Mouse (Mus musculus): ENCODE measurements around the gene 4931409K22Rik. TPM values are rescaled to one million over a fixed set of nuclear protein-coding genes. Genes with fewer than 3 reads are reported as not detected.

4931409K22Rik gene
- polyA plus RNA-seq, 1 experiment, result 0.14 TPM

- 81% methylated on average over 22 of the region's 22 CpGs for WGBS
- H3K27ac ChIP-seq (ENCODE audit: insufficient read depth, low read depth, low read length), result no peak overlapping the region
These were observed 16.9 kb downstream of the 4931409K22Rik start for GRCm38 (mm10) chr5:24539571-24540296.

GRCm38 (mm10) chr5:24537618-24538017 is 19.0 kb downstream of the 4931409K22Rik start:
- WGBS, result 57% methylated on average over 16 of the region's 16 CpGs
- Histone ChIP-seq H3K36me3 (ENCODE audit: control insufficient read depth, insufficient read depth, low read length) (no peaks in the 10 kb centered on the region), H3K4me1 (ENCODE audit: control insufficient read depth, insufficient read depth, low read length) (no peaks in the 10 kb centered on the region), H3K4me3 (ENCODE audit: insufficient read depth, low read depth, low read length) (no peak overlapping the region), H3K27me3 (replicated peaks; ENCODE audit: control insufficient read depth, insufficient read depth, low read length) (no peaks in the 10 kb centered on the region), H3K27ac (ENCODE audit: insufficient read depth, low read depth, low read length) (no peak overlapping the region)
- no peak for TF ChIP-seq POLR2A (IDR thresholded peaks at IDR 0.05; ENCODE audit: low read depth, low read length)
- no peak for TF ChIP-seq CTCF (conservative IDR thresholded peaks at IDR 0.05; ENCODE audit: insufficient read depth, insufficient read length, low read depth, low read length)
- DNase-seq, result no peak

More at GRCm38 (mm10) chr5:24539571-24540296, 16.9 kb downstream of the 4931409K22Rik start:
- Histone ChIP-seq H3K4me1 (ENCODE audit: control insufficient read depth, insufficient read depth, low read length) (no peaks in the 10 kb centered on the region), H3K36me3 (ENCODE audit: control insufficient read depth, insufficient read depth, low read length) (no peaks in the 10 kb centered on the region), H3K27me3 (replicated peaks; ENCODE audit: control insufficient read depth, insufficient read depth, low read length) (no peaks in the 10 kb centered on the region), H3K4me3 (ENCODE audit: insufficient read depth, low read depth, low read length) (no peak overlapping the region)
- no peak for DNase-seq
- no peak for TF ChIP-seq POLR2A (IDR thresholded peaks at IDR 0.05; ENCODE audit: low read depth, low read length)
- no peak for TF ChIP-seq CTCF (conservative IDR thresholded peaks at IDR 0.05; ENCODE audit: insufficient read depth, insufficient read length, low read depth, low read length)

- whole genome bisulfite sequencing, result 79% methylated on average over 5 of the region's 5 CpGs
- H3K27ac ChIP-seq (ENCODE audit: insufficient read depth, low read depth, low read length), result no peak overlapping the region
- H3K36me3 ChIP-seq (ENCODE audit: control insufficient read depth, insufficient read depth, low read length), result no peaks in the 10 kb centered on the region
- H3K27me3 ChIP-seq (replicated peaks; ENCODE audit: control insufficient read depth, insufficient read depth, low read length), result no peaks in the 10 kb centered on the region
- TF ChIP-seq CTCF (conservative IDR thresholded peaks at IDR 0.05; ENCODE audit: insufficient read depth, insufficient read length, low read depth, low read length) (no peak), POLR2A (IDR thresholded peaks at IDR 0.05; ENCODE audit: low read depth, low read length) (no peak)
- no peaks in the 10 kb centered on the region for H3K4me1 ChIP-seq (ENCODE audit: control insufficient read depth, insufficient read depth, low read length)
- no peak for DNase-seq
- H3K4me3 ChIP-seq (ENCODE audit: insufficient read depth, low read depth, low read length), result no peak overlapping the region
These were observed 20.1 kb downstream of the 4931409K22Rik start for GRCm38 (mm10) chr5:24536511-24536910.

- Histone ChIP-seq H3K36me3 (ENCODE audit: control insufficient read depth, insufficient read depth, low read length) (no peaks in the 10 kb centered on the region), H3K27me3 (replicated peaks; ENCODE audit: control insufficient read depth, insufficient read depth, low read length) (no peaks in the 10 kb centered on the region), H3K4me3 (ENCODE audit: insufficient read depth, low read depth, low read length) (no peak overlapping the region), H3K4me1 (ENCODE audit: control insufficient read depth, insufficient read depth, low read length) (no peaks in the 10 kb centered on the region), H3K27ac (ENCODE audit: insufficient read depth, low read depth, low read length) (no peak overlapping the region)
- TF ChIP-seq POLR2A (IDR thresholded peaks at IDR 0.05; ENCODE audit: low read depth, low read length) (no peak), CTCF (conservative IDR thresholded peaks at IDR 0.05; ENCODE audit: insufficient read depth, insufficient read length, low read depth, low read length) (no peak)
- 62% methylated on average over 3 of the region's 3 CpGs for WGBS
- DNase-seq, result peak; percentile 17
These were observed 20.9 kb downstream of the 4931409K22Rik start for GRCm38 (mm10) chr5:24535731-24536130.

GRCm38 (mm10) chr5:24534292-24534691 is 22.3 kb downstream of the 4931409K22Rik start:
- Histone ChIP-seq H3K4me3 (ENCODE audit: insufficient read depth, low read depth, low read length) (no peak overlapping the region), H3K36me3 (ENCODE audit: control insufficient read depth, insufficient read depth, low read length) (no peaks in the 10 kb centered on the region), H3K27me3 (replicated peaks; ENCODE audit: control insufficient read depth, insufficient read depth, low read length) (no peaks in the 10 kb centered on the region), H3K4me1 (ENCODE audit: control insufficient read depth, insufficient read depth, low read length) (no peaks in the 10 kb centered on the region), H3K27ac (ENCODE audit: insufficient read depth, low read depth, low read length) (no peak overlapping the region)
- WGBS, result 54% methylated on average over 5 of the region's 5 CpGs
- no peak for TF ChIP-seq POLR2A (IDR thresholded peaks at IDR 0.05; ENCODE audit: low read depth, low read length)
- TF ChIP-seq CTCF (conservative IDR thresholded peaks at IDR 0.05; ENCODE audit: insufficient read depth, insufficient read length, low read depth, low read length), result peak; percentile 23; the same call in 1 of the 2 replicates
- DNase-seq, result no peak

DNA sequence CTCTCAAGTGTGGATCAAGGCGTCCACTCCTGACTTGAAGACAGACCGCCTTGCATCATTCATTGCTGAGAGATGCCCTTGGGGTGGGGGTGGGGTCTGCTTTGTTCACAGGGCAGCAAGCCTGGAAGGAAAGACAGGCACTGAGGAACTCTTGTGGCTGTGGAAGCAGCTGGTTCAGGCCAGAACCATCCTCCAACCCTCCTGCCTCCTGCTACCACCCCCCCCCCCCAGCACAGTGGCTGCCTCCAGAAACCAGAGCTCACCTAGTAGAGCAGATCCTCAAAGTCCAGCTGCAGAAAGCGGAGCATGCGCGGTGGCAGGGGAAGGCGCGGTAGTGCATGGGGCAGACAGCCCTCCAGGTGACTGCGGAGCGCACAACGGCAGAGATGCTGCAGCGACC is 23.2 kb downstream of the 4931409K22Rik start:
- Histone ChIP-seq H3K27ac (ENCODE audit: insufficient read depth, low read depth, low read length) (no peak overlapping the region), H3K36me3 (ENCODE audit: control insufficient read depth, insufficient read depth, low read length) (no peaks in the 10 kb centered on the region), H3K4me3 (ENCODE audit: insufficient read depth, low read depth, low read length) (no peak overlapping the region), H3K4me1 (ENCODE audit: control insufficient read depth, insufficient read depth, low read length) (no peaks in the 10 kb centered on the region), H3K27me3 (replicated peaks; ENCODE audit: control insufficient read depth, insufficient read depth, low read length) (no peaks in the 10 kb centered on the region)
- 74% methylated on average over 11 of the region's 11 CpGs for WGBS
- TF ChIP-seq CTCF (conservative IDR thresholded peaks at IDR 0.05; ENCODE audit: insufficient read depth, insufficient read length, low read depth, low read length), result no peak
- DNase-seq, result no peak

DNA sequence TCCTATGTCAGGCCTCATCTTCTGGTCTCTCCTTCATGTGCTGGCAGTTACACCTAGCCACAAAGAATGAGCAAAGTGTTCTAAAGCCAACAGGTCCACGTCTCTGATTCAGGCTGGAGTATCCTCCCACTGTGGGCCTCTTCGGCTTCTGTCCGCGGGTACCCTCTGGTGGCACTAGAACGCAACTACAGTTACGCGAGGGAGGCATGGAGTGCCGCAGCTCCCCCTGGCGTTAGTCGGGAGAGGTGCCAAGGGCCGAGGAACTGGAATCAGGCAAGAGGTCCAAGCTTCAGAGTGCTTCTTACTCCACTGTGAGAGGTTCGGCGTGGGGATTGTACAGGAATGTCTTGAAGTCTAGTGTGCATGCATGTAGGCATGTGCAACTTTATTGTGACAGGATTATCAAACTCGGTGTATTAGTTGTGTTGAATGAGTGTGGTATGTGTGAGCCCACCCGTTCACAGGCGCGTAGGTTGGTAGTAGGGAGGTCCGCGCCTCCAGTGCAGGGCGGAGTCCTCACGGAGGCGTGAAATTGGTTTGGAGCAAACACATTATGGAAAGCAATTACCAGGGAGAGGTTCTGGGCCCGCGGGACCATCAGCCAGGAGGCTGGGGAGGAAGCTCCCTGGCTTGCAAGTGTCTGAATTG is 26.4 kb downstream of the 4931409K22Rik start:
- DNase-seq, result peak; percentile 93
- H3K27me3 ChIP-seq (replicated peaks; ENCODE audit: control insufficient read depth, insufficient read depth, low read length), result peaks cover 4% of the 10 kb centered on the region

More for the DNA sequence above, 26.4 kb downstream of the 4931409K22Rik start:
- Histone ChIP-seq H3K4me3 (ENCODE audit: insufficient read depth, low read depth, low read length) (no peak overlapping the region), H3K4me1 (ENCODE audit: control insufficient read depth, insufficient read depth, low read length) (no peaks in the 10 kb centered on the region), H3K36me3 (ENCODE audit: control insufficient read depth, insufficient read depth, low read length) (no peaks in the 10 kb centered on the region), H3K27ac (ENCODE audit: insufficient read depth, low read depth, low read length) (no peak overlapping the region)
- no peak for TF ChIP-seq POLR2A (IDR thresholded peaks at IDR 0.05; ENCODE audit: low read depth, low read length)
- peak; percentile 100 for TF ChIP-seq CTCF (conservative IDR thresholded peaks at IDR 0.05; ENCODE audit: insufficient read depth, insufficient read length, low read depth, low read length)
- WGBS, result 8% methylated on average over 24 of the region's 24 CpGs
